Mouse (Mus musculus) liver, embryonic 12.5 days (tissue): ENCODE measurements at regions not wholly inside any gene's neighbourhood (a gene's known extent, or its start where the extent isn't known, plus 50 kb on each side); places are given as distances from the start of the nearest gene placed in this dataset.
"Not testable (repeated sequence)": the region's sequence is repeated elsewhere in the genome, so short reads cannot be mapped to it uniquely, and the experiment has no call there.

Experiments used
- ATAC-seq: fragments of 200-750 bp; cut with Nextera tagmentation; 2 replicates; pipeline ENCODE4 v1.8.0; 2017; ENCODE audit warnings: moderate number of reproducible peaks, mild to moderate bottlenecking, moderate library complexity
- H3K27ac ChIP-seq: fragments of 300-500 bp; sonication (generic); 2 replicates; pipeline ENCODE4 v1.5.1; 2016; ENCODE audit warnings: mild to moderate bottlenecking
- H3K27me3 ChIP-seq: fragments of 300-500 bp; sonication (generic); replicated peaks from 2 replicates; pipeline ENCODE4 v1.6.1; 2016; ENCODE audit warnings: mild to moderate bottlenecking, moderate library complexity
- H3K36me3 ChIP-seq: fragments of 300-500 bp; sonication (generic); 2 replicates; pipeline ENCODE4 v1.6.1; 2016; ENCODE audit warnings: mild to moderate bottlenecking, moderate library complexity
- H3K4me1 ChIP-seq: fragments of 300-500 bp; sonication (generic); 2 replicates; pipeline ENCODE4 v1.6.1; 2016
- H3K4me2 ChIP-seq: fragments of 300-500 bp; sonication (generic); 2 replicates; pipeline ENCODE4 v1.6.1; 2016; ENCODE audit warnings: mild to moderate bottlenecking, moderate library complexity
- H3K4me3 ChIP-seq: fragments of 300-500 bp; sonication (generic); 2 replicates; pipeline ENCODE4 v1.5.1; 2016; ENCODE audit warnings: mild to moderate bottlenecking, moderate library complexity
- H3K9ac ChIP-seq: fragments of 300-500 bp; sonication (generic); 2 replicates; pipeline ENCODE4 v1.6.1; 2016; ENCODE audit warnings: mild to moderate bottlenecking, moderate library complexity
- H3K9me3 ChIP-seq: fragments of 300-500 bp; sonication (generic); replicated peaks from 2 replicates; pipeline ENCODE4 v1.6.1; 2016; ENCODE audit warnings: mild to moderate bottlenecking, moderate library complexity
- WGBS: fragments of 180-500 bp; shearing (Covaris S2); methylation state at CpG from one replicate; pipeline ENCODE4 v1.1.7; 2016; ENCODE audit not compliant: insufficient replicate concordance; 5-methylcytosine and 5-hydroxymethylcytosine counted together

DNA sequence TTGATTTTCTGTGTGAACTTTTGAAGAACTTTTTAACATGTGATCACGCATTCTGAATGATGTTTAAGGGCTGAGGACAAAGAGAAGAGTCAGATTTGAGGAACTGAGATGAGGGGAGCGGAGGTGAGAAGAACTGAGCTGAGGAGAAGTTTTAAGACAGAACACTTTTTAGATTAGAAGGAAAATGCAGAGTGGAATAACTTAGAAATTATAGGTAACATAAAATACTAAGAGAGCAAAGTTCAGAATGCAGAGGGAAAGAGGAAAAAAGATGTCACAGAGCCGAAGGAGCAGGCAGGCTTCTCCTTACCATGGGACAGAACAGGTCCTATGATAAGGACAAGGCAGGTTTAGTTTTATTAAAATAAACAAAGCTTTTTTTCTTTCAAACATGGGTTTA is 73.7 kb upstream of the Cwc22 start:
- WGBS: 63% methylated on average over 3 of the region's 3 CpGs
- no peak overlapping the region for H3K4me2 ChIP-seq
- H3K4me3 ChIP-seq: no peak overlapping the region
- H3K27me3 ChIP-seq: no peaks in the 10 kb centered on the region
- no peaks in the 10 kb centered on the region for H3K9me3 ChIP-seq
- H3K9ac ChIP-seq: no peak overlapping the region
- H3K4me1 ChIP-seq: no peaks in the 10 kb centered on the region
- no peaks in the 10 kb centered on the region for H3K36me3 ChIP-seq
- no peak overlapping the region for H3K27ac ChIP-seq
- no peak for ATAC-seq

DNA sequence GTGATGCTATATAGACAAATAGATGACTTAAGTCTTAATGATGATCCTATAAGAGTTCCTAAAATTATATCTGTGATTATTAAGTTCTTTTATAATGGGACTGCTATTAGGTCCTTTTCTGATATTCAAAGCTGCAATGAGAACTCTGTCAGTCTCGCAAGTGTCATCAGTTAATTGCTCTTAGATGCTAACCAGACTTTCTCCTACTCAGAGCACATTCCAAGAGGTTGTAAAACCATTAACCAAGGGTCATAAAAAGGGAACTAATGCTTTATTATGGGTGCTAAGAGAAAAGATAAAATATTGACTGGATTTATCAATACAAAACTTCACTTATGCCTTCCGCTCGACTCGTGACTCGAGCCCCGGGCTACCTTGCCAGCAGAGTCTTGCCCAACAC is 66.3 kb upstream of the Cwc22 start:
- H3K4me1 ChIP-seq: not testable (repeated sequence)

DNA sequence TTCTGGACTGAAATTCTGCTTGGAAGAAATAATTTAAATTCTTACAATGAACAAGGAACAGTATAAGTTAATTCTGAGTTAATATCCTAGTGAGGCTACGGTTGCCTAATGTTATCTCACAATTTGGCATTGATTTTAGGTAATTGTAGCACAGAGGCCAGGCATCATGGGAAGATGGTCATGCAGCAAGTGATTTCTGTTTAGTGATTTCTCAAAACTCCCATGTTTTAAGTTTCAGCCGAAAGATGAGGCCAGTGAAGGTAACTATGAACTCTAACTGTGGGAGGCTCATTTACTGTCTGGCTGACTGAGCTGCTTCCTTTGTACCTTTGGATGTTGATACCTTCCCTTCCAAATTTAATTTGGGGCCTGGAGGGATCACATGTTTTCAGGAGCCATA is 65.6 kb upstream of the Cwc22 start:
- Histone ChIP-seq H3K9me3 (no peaks in the 10 kb centered on the region), H3K27me3 (no peaks in the 10 kb centered on the region), H3K4me1 (no peaks in the 10 kb centered on the region), H3K9ac (no peak overlapping the region), H3K36me3 (no peaks in the 10 kb centered on the region), H3K4me3 (no peak overlapping the region), H3K4me2 (no peak overlapping the region), H3K27ac (no peak overlapping the region)
- 75% methylated on average over 2 of the region's 2 CpGs for WGBS
- no peak for ATAC-seq

More for the DNA sequence above, 66.3 kb upstream of the Cwc22 start:
- not testable (repeated sequence) for H3K4me3 ChIP-seq, H3K27ac ChIP-seq, H3K27me3 ChIP-seq, H3K9me3 ChIP-seq, ATAC-seq, H3K9ac ChIP-seq, H3K4me2 ChIP-seq, H3K36me3 ChIP-seq
- 92% methylated on average over 6 of the region's 6 CpGs for WGBS

DNA sequence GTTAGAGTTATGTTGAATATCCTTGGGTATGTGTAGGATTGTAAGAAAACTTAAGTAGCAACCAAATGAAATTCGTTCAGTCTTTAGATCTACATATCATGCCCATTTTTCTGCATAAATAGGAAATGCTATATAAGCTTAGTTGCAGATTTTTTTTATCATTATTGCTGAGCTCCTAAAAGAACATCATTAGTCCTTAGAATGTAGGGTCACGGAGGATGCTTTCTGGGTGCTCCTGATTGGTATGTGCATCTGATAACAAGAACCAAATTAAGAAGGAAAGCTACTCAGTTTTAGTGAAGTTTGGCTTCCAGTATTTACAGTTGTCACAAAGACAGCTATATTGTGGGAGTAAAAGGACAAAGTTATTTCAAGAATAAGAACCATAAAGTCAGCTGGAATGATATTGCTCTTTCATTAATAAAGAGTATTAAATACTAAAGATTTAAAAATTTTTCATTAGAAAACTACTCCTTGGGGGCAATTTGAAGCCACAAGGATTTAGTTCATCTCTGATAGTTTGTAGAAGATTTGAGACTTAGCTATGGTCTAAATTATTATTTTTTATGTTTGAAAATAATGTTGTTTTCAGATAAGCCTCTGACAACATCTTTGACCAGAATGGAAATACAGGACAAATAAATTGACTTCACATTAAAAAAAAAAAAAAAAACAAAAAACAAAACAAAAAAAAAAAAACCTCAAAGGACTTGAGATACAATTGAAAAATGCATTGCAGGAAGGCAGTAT is 65.1 kb upstream of the Cwc22 start:
- H3K4me3 ChIP-seq: no peak overlapping the region
- H3K9ac ChIP-seq: no peak overlapping the region
- H3K27me3 ChIP-seq: no peaks in the 10 kb centered on the region
- whole genome bisulfite sequencing: 55% methylated on average over 2 of the region's 2 CpGs
- no peaks in the 10 kb centered on the region for H3K4me1 ChIP-seq
- no peak for ATAC-seq
- no peak overlapping the region for H3K27ac ChIP-seq
- H3K36me3 ChIP-seq: no peaks in the 10 kb centered on the region
- H3K4me2 ChIP-seq: no peak overlapping the region
- no peaks in the 10 kb centered on the region for H3K9me3 ChIP-seq

DNA sequence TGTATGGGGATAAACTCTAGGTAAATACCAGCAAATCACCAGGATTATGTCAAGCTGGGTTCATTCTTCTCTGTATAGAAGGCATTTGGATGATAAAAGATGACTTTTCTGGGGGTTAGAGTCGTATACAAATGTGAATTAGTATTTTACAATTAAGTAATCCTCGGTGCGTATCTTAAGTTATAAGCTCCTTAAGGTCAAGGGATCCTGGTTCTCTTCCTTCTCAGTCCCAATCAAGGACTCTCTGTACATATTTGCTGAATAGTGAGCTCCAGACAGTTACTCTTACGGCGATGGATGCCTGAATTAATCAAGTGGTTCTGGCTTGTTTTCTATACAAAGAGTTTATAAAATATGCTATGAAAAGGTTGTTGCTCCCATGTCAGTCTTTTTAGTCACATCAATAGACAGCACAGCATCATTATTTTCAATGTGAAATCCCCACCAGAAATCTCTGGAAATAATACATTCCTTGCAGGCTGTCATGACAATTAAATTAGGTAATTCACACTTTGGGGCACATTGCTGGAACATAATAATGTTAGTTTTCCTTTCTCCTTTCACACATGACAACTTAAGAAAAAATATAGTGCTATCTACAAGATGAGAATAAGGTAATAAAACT is 64.0 kb upstream of the Cwc22 start:
- 75% methylated on average over 5 of the region's 5 CpGs for WGBS
- no peak overlapping the region for H3K4me3 ChIP-seq
- no peaks in the 10 kb centered on the region for H3K4me1 ChIP-seq
- no peaks in the 10 kb centered on the region for H3K9me3 ChIP-seq
- no peak overlapping the region for H3K9ac ChIP-seq
- no peak overlapping the region for H3K27ac ChIP-seq
- no peaks in the 10 kb centered on the region for H3K36me3 ChIP-seq
- no peak for ATAC-seq
- no peaks in the 10 kb centered on the region for H3K27me3 ChIP-seq
- H3K4me2 ChIP-seq: no peak overlapping the region

DNA sequence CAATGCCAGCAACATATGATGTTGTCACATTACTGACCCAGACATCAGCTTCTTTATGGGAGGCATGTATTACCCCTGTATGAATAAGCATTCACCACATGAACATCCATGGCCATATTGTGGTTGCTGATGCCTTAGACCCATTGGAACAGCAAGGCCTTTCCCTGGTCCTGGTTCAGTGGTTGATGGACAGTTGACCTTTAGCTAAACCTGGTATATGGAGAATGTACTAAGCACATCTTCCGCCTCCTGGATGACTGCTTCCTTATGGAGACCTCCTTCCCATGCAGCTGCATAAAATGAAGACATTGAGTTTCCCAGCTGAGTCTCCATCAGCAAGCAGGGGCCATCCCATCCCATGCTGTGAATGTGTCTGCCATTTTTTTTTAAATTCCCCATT is 61.9 kb upstream of the Cwc22 start:
- 70% methylated on average over 1 of the region's 1 CpGs for WGBS
- Histone ChIP-seq H3K4me2 (no peak overlapping the region), H3K27me3 (no peaks in the 10 kb centered on the region), H3K36me3 (no peaks in the 10 kb centered on the region), H3K4me1 (no peaks in the 10 kb centered on the region), H3K9me3 (no peaks in the 10 kb centered on the region), H3K9ac (no peak overlapping the region), H3K4me3 (no peak overlapping the region), H3K27ac (no peak overlapping the region)
- ATAC-seq: no peak

DNA sequence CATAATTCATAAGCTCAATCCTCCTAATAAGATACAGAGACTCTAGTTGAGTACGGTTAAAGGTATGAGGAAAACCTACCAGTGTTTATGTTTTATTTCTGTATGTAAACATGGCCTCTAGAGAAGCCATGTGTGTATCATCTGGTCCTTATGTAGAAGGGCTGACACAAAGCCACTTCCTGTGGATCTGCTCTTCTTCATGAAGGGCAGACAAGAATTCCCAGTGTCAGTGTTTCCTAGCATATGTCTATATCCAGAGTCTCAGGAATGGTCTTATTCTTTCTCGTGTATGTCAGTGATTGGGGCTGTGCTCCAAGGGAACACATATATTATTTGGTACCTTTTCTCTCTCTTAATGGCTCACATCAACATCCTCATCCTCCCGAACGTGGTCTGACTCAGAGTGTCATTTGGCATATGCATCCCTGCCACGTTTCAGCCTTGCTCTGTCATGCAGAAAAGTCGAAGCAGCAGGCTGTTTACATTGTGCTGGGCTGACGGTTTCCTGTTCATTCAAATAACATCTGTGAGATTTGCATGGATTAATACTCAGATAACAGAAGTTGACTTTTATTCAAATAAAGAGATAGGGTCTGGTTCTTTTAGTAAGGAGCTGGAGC is 59.3 kb upstream of the Cwc22 start:
- Histone ChIP-seq H3K36me3 (no peaks in the 10 kb centered on the region), H3K4me1 (no peaks in the 10 kb centered on the region), H3K4me2 (no peak overlapping the region), H3K4me3 (no peak overlapping the region), H3K9me3 (no peaks in the 10 kb centered on the region), H3K27ac (no peak overlapping the region), H3K9ac (no peak overlapping the region), H3K27me3 (no peaks in the 10 kb centered on the region)
- WGBS: 43% methylated on average over 7 of the region's 7 CpGs
- ATAC-seq: no peak

DNA sequence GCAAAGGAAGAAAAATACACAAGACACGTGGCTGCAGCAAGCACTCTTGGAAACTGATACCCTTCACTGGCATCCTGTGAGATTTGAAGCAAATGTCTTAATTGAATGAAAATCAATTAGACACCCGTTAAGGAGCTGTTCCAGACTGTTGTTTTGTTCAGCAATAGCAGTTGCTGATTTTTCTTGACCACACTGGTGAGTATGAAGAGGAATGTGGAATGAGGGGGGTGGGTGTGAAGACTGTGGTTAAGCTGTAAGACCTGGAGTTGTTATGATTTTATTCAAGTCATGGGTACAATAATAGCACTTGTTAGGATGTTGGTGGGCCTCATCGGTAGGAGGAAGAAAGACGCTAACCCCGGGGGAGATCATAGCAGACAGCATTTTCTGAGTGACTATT is 58.3 kb upstream of the Cwc22 start:
- WGBS: 65% methylated on average over 5 of the region's 5 CpGs
- Histone ChIP-seq H3K36me3 (no peaks in the 10 kb centered on the region), H3K27me3 (no peaks in the 10 kb centered on the region), H3K9me3 (no peaks in the 10 kb centered on the region), H3K4me2 (no peak overlapping the region), H3K27ac (no peak overlapping the region), H3K9ac (no peak overlapping the region), H3K4me3 (no peak overlapping the region), H3K4me1 (no peaks in the 10 kb centered on the region)
- ATAC-seq: no peak
